Mouse (Mus musculus) kidney, postnatal 14 days (tissue): ENCODE data around the gene Igfn1.

Experiments
- DNase-seq: peaks from one replicate; pipeline ENCODE4 v3.0.0; 2022; ENCODE audit warnings: mixed read lengths

Igfn1 gene

GRCm38 (mm10) chr1:135929876-135930275, 76.3 kb downstream of the Igfn1 start:
- DNase-seq = no peak

DNA sequence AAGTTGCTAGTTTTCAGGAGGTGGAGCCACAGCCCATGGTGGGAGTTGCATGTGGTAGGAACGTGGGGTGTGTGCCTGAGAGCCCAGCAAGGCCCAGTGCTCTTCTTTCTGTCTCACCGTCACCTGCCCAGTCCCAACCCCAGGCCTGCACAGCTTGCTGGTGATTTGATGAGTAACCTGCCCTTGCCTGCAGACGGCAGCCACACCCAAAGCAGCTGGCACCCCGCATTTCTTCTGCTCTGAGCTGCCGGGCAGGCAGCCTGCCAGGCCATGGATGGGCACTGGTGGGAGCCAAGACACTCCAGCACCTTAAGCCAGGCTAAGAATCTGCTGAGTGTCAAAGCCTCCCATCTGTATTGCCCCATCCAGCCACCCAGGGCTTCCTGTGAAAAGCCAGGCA, 80.3 kb downstream of the Igfn1 start:
- DNase-seq = no peak

DNA sequence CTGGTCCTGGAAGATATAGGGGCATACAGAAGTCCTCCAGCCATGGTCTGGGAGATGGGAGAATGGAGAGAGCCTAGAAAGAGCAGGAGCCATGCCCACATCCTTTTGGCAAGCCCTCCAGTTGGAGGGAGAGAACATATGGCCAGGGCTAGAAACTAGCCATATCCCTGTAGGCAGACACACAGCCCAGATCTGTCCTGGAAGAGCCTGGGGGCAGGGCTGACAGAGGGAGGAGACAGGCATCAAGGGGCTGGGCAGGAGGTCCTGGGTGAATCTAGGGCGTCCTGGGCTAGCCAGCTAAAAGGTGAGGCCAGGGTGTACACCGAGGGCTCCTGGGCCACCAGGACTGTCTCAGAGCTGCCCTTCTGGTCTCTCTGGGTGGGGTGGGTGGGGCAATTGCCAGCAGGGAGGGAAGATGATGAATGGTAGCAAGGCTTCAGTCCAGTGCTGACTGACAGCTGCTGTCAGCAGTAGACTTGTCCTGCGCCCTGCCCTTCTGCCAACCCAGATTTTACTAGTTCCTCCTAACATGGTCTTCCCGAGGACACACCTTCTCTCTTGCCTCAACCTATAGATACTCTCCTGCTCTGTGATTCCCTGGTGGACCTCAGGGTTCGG, 81.7 kb downstream of the Igfn1 start:
- DNase-seq = no peak

GRCm38 (mm10) chr1:135923229-135923628, 82.9 kb downstream of the Igfn1 start:
- no peak for DNase-seq

GRCm38 (mm10) chr1:135918644-135919407, 87.3 kb downstream of the Igfn1 start, which contains the start of gene Pkp1:
TSS of gene Pkp1 (minus strand) at chr1:135919207.
- DNase-seq = no peak

DNA sequence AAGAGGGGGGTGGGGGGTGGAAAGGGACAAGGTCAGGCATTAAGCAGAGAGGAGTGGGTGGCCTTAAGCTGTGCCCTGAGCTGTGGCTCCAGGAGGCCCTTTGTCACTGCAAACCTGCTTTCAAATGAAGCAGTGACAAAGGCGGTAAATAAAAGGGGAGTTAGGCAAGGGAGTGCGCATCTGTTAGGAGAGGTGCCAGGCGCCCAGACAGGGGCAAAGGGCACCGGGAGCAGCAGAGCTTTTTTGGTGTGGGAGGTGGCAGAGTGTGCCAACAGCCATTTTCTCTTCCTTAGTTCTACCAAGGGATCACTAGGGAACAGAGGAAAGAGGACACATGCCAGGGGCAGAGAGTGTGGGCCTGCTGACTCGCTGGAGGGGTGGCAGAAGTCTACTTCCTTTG, 88.9 kb downstream of the Igfn1 start:
- DNase-seq = no peak

GRCm38 (mm10) chr1:135916486-135917058, 89.6 kb downstream of the Igfn1 start:
- DNase-seq = no peak

DNA sequence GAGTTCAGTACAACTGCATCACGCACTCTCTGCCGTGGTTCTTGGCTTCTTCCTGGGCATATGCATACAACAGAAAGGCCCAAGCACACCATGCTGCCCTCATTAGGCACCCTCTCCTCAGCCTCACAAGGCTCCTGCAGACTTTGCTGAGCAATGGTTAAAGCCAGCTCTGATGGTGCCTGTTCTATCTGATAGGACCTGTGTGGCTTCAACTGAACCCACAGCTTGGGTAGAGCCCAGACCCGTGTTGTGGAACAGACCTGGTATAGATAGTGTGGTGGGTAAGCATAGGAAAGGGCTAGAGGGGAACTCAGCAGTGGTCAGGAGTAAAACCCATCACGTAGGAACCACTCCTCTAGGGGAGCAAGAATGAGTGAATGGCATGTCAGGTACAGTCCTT, 92.5 kb downstream of the Igfn1 start:
- DNase-seq = no peak

- no peak for DNase-seq
Observed at GRCm38 (mm10) chr1:135909381-135909780, 96.8 kb downstream of the Igfn1 start.

DNA sequence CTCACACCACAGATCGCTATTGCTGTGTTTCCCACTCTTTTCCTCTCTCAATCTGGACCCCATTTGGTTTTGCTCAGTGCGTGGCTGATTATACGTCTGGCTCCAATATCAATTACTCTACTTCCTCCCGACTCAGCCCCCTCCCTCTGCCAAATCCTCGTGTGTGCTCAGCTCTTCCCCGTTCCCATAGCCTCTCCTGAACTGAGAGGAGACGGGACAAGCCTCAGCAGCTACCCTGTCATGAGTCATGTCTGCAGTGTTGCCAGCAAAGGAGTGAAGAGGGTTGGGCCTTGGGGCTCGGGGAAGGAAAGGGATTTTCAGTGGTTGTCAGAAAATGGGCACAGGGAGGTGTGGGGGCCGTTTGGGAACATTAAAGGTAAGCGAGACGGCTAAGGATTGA, 99.4 kb downstream of the Igfn1 start:
- DNase-seq = no peak
